Mouse (Mus musculus) testis, adult 2 months (tissue): Measurements from ENCODE around the gene Ism1. TPM values are rescaled to one million over a fixed set of nuclear protein-coding genes. Genes with fewer than 3 reads are reported as not detected.

Source experiments
- H3K27ac ChIP-seq: fragments of 200-500 bp; 2 replicates; pipeline ENCODE4 v1.5.1; 2012; ENCODE audit warnings: low read depth, low read length; ENCODE audit not compliant: control insufficient read depth, insufficient read depth
- H3K27me3 ChIP-seq: fragments of 200-500 bp; 2 replicates; pipeline ENCODE4 v1.6.1; 2012; ENCODE audit warnings: mild to moderate bottlenecking, low read length, moderate library complexity; ENCODE audit not compliant: control insufficient read depth, insufficient read depth
- H3K36me3 ChIP-seq: fragments of 200-500 bp; 2 replicates; pipeline ENCODE4 v1.6.1; 2012; ENCODE audit warnings: mild to moderate bottlenecking, low read length; ENCODE audit not compliant: control insufficient read depth, insufficient read depth
- H3K4me1 ChIP-seq: fragments of 200-500 bp; 2 replicates; pipeline ENCODE4 v1.6.1; 2012; ENCODE audit warnings: low read length; ENCODE audit not compliant: control insufficient read depth, insufficient read depth
- H3K4me3 ChIP-seq: fragments of 200-500 bp; 2 replicates; pipeline ENCODE4 v1.5.1; 2012; ENCODE audit warnings: low read depth, mild to moderate bottlenecking, low read length, moderate library complexity, mixed read lengths; ENCODE audit not compliant: control insufficient read depth
- CTCF ChIP-seq: fragments of 200-500 bp; IDR thresholded peaks from 2 replicates; pipeline ENCODE4 v1.5.1; 2012; ENCODE audit warnings: low read depth, mild to moderate bottlenecking, inconsistent platforms, low read length, moderate library complexity; ENCODE audit not compliant: control insufficient read depth, insufficient read depth, insufficient replicate concordance
- POLR2A ChIP-seq: fragments of 200-500 bp; IDR thresholded peaks from 2 replicates; pipeline ENCODE4 v1.6.1; 2012; ENCODE audit warnings: low read depth, mild to moderate bottlenecking, inconsistent platforms, low read length, moderate library complexity; ENCODE audit not compliant: control insufficient read depth
- polyA plus RNA-seq: library from polyadenylated mRNA; depleted of rRNA; stranded (reverse); fragments of >200 nt; gene quantifications from 2 replicates; pipeline ENCODE4 v1.2.3, GENCODE M21; 2012

Ism1 gene
- polyA plus RNA-seq, 1 experiment = 0.15 TPM

GRCm38 (mm10) chr2:139671838-139672237, 6.1 kb upstream of the Ism1 start:
- H3K36me3 ChIP-seq = no peaks in the 10 kb centered on the region
- H3K4me1 ChIP-seq = peaks cover under 1% of the 10 kb centered on the region; the same call in 1 of the 2 replicates
- H3K4me3 ChIP-seq = no peak overlapping the region
- H3K27me3 ChIP-seq = no peaks in the 10 kb centered on the region
- TF ChIP-seq POLR2A = no peak
- TF ChIP-seq CTCF = no peak
- H3K27ac ChIP-seq = no peak overlapping the region

GRCm38 (mm10) chr2:139672371-139672770, 5.6 kb upstream of the Ism1 start:
- Histone ChIP-seq H3K36me3 (no peaks in the 10 kb centered on the region), H3K27ac (no peak overlapping the region), H3K27me3 (no peaks in the 10 kb centered on the region), H3K4me1 (peaks cover 6% of the 10 kb centered on the region), H3K4me3 (no peak overlapping the region)
- TF ChIP-seq POLR2A (no peak), CTCF (no peak)

DNA sequence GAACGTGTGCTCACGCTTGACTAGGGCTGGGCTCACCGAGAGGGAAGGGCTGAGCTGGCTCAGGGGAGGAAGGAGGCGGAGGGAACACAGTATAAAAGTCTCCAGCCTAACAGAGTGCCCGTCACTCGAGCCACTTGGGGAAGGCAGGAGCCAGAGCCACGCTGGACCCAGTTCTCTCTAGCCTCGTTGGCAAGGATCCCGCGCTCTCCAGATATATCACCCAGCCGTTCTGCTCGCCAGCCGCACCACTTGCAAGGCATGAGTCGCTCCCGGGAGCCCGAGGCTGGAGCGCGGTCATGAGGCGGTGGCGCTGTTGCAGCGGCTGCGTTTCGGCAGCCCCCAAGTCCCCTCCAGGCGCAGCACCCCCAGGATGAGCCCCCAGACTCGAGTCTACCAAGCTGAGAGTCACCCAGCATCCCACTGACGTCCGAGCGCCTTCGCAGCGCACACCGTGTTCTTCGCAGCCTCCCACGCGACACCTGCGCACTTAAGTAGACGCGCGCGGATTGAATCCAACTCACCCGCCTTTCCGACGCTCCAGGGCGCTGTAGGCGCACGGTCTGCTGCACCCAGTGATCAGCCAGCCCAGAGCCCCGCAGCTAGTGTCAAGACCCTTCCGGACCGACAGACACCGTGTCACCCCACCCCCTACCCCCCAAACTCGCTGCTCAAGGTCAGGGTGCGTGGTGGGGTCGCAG, 764 bp upstream of the Ism1 start:
- Histone ChIP-seq H3K36me3 (no peaks in the 10 kb centered on the region), H3K27ac (no peak overlapping the region), H3K4me1 (peaks cover 19% of the 10 kb centered on the region), H3K4me3 (peak overlapping the region; percentile 82), H3K27me3 (peaks cover 5% of the 10 kb centered on the region; the same call in 1 of the 2 replicates)
- TF ChIP-seq POLR2A (peak; percentile 35; the same call in 1 of the 2 replicates), CTCF (no peak)

DNA sequence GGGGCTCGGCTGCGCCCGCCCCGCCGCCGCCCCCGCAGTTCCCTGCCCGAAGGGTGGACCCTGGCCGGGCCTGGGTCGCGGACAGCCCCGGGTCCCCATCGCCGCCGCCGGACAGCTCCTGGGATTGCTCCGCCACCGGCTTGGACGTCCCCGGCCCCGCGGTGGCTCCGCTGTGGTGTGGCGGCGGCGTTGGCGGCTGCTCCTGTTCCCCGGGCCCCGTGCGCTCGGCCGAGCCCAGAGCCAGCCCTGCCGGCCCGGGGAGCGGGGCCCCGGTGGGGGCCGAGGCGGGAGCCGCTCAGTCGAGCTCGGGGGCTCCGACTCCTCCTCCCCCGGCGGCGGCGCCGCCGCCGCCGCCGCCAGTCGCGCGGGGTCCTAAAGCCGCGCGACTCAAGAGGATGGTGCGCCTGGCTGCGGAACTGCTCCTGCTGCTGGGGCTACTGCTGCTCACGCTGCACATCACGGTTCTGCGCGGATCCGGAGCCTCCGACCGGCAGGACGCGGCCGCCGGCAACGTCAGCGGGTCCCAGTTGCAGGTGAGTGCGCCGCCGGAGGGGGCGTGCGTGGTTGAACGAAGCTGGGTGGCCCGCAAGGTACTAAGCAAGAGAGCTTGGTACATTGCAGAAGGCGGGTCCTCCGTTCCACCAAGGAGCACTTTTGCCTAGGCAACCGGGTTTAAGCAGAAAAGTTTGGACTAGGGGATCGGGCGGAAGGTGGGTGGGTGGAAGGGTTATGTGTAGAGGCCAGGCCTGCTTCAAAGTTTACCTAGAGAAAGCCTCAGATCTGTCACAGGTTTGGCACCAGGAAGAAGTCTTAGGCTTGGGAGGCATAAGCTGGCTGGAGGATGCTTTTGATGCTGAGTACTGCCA, 530 bp downstream of the Ism1 start:
- TF ChIP-seq POLR2A = no peak
- TF ChIP-seq CTCF = no peak
- Histone ChIP-seq H3K27me3 (peaks cover 5% of the 10 kb centered on the region; the same call in 1 of the 2 replicates), H3K27ac (no peak overlapping the region), H3K4me3 (peak overlapping the region; percentile 82), H3K36me3 (no peaks in the 10 kb centered on the region), H3K4me1 (peaks cover 19% of the 10 kb centered on the region)

GRCm38 (mm10) chr2:139682540-139682939, 4.6 kb downstream of the Ism1 start:
- Histone ChIP-seq H3K4me3 (no peak overlapping the region), H3K27me3 (peaks cover 5% of the 10 kb centered on the region; the same call in 1 of the 2 replicates), H3K4me1 (peaks cover 12% of the 10 kb centered on the region), H3K36me3 (no peaks in the 10 kb centered on the region), H3K27ac (no peak overlapping the region)
- no peak for TF ChIP-seq CTCF
- TF ChIP-seq POLR2A = no peak

GRCm38 (mm10) chr2:139689442-139690003, 11.5 kb downstream of the Ism1 start:
- Histone ChIP-seq H3K27ac (no peak overlapping the region), H3K36me3 (no peaks in the 10 kb centered on the region), H3K4me1 (no peaks in the 10 kb centered on the region), H3K27me3 (no peaks in the 10 kb centered on the region), H3K4me3 (no peak overlapping the region)
- no peak for TF ChIP-seq CTCF
- TF ChIP-seq POLR2A = no peak

DNA sequence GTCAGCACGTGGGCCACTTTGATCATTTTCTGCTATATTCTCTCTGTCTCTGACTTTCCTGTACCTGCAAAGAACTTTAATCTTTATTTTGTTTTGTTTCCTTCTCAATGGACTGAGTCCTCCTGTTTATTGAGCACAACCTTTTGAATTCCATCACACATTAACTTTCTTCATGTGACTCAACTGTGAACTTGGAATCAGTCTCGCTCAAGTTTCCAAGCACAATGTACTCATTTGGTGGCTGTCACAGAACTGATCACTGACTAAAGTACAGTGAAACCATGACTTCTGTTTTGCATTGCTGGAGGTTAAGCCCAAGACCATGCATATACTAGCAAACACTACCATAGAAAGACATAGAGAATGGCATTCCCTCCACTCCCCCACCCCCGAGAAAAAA, 15.5 kb downstream of the Ism1 start:
- Histone ChIP-seq H3K4me3 (no peak overlapping the region), H3K4me1 (no peaks in the 10 kb centered on the region), H3K27me3 (no peaks in the 10 kb centered on the region), H3K27ac (no peak overlapping the region), H3K36me3 (no peaks in the 10 kb centered on the region)
- TF ChIP-seq POLR2A (no peak), CTCF (no peak)
